Mouse (Mus musculus) kidney, adult 9 months (tissue): ENCODE data around the gene Castor2.
A peak's percentile ranks its signal among the peaks of the same experiment; 100 is the strongest.

ENCODE experiments used
- DNase-seq: peaks from one replicate; pipeline ENCODE4 v3.0.0; 2022

The Castor2 gene

DNA sequence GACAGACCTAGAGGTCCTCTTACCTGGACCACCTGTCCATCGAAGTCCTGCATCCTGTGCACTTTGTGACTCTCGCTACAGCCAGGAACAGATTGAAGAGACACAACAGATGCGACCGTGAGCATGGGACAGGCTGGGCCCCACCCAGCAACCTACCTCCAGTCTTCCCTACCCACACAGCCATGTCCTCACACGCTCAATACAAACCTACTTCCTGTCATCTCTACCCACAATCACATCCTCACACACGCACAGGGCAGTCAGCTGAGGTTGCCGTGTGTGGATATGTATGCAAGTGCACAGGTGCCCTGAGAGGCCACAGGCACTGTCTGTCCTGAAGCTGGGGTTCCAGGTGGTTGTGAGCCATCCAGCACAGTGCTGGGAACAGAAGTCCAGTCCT, 67.1 kb downstream of the Castor2 start:
- DNase-seq = no peak

DNA sequence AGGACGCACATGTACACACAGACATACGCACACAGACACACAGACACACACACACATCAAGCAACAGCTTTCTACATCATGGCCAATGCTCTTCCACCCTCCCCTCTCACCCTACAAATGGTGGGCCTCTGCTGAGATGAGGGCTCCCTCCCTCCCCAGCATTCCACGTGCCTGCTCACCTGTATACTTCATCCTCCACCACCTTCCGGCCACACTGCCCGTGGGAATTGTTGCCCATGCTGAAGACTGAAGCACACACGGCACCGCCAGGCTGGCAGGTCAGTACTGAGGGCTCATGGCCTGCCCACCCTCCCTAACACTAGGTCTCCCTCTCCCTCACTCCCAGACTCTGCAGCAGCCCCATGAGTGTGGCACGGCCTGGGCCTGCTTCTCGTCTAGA, 68.5 kb downstream of the Castor2 start:
- no peak for DNase-seq

DNA sequence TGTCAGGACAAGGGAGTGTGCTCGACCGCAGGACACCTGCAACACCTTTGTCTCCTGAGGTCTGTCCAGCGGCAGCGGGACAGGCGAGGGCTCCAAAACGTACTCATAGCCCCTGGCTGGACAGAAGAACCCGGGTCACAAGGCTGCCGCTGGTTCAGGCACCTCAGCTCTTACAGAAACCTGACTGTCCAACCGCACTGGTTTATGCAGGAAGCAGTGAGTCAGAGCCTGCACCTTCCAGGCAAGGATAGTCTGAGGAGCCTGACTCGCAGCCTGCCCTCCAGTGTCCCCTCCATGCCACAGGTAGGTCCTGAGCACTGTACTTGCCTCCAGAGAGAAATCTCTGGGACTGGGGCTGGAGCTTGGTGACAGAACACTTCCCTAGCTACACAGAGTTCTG, 69.7 kb downstream of the Castor2 start:
- no peak for DNase-seq

DNA sequence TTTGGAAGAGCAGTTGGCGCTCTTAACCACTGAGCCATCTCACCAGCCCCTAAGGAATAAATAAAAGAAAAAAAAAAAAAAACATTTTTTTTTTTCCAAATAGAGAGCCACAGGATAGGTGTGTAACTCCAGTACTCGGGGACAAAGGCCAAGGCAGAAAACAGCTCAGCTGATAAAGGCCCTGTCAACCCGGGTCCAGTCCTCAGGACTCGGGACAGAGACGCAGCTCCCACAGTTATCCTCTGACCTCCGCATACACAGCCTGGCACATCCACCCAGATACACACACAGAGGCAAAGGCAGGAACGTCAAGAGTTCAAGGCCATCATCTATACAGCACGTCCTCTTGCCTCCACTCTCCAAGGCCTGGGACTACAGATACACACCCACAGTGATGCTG, 70.7 kb downstream of the Castor2 start:
- DNase-seq = no peak

DNA sequence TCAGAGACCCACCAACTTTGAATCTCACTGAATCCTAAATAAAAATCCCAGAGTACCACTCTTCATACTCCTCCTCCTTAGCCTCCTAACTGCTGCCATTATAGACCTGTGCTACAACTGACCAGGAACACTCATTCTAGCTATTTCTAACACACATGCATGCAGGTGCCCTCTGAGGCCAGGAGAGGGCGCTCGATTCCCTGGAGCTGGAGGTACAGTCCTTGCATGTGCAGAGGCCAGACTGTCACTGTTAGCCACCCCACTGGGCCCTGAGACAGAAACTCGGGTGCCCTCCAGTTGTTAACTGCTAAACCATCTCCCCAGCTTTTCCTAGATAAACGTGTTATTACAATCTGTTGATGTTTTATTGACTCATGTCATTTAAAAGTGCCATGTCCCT, 73.7 kb downstream of the Castor2 start:
- DNase-seq = no peak

DNA sequence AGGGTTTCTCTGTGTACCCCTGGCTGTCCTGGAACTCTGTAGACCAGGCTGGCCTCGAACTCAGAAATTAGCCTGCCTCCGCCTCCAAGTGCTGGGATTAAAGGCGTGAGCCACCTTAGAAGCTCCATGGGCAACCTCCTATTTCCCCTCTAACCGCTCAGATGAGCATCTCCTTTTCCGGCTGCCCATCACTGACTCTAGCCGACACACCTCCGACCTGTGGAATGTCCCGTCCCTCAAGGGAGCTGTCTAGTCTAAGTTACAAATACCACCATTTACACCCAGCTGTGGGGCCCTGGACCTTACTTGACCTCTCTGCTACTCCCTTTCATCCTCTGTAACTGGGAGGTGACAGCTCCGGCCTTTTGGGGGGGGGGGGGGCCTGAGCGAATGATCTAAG, 76.2 kb downstream of the Castor2 start:
- DNase-seq = no peak

DNA sequence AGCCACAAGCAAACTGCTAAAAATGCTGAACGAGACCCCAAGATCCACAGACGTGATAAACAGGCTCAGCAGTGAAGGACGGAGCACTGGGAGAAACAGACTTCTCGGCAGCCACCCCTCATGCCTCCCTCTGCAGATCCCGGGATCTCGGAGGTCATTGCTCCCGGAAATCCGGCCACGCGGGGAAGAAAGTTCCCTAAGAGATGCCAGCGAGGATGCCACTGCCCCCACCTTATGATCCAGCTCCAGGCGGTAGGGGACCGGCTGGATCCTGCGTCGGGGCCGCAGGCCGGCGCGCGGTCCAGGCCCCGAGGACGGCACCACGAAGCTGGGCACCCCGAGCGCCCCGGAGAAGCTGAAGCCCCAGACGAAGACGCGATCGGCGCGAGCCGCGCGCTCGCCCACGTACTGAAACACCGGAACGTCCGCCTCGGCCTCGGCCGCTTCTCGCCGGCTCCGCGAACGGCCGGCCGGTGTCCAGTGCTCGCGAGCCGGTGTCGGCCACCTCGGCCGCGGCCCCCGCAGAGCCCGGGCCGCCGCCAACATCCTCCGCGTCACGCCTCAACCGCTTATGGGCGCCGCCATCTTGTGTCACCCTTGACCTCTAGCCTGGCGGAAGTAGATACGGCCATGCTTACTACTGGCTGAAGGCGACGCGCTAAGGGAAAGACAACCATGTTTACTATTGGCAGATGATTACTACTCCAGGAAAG, 76.8 kb downstream of the Castor2 start, which contains the start of gene Rcc1l:
TSS of gene Rcc1l (minus strand) at position 606 of the 713 bp plus-strand sequence.
- peak; percentile 92 for DNase-seq

DNA sequence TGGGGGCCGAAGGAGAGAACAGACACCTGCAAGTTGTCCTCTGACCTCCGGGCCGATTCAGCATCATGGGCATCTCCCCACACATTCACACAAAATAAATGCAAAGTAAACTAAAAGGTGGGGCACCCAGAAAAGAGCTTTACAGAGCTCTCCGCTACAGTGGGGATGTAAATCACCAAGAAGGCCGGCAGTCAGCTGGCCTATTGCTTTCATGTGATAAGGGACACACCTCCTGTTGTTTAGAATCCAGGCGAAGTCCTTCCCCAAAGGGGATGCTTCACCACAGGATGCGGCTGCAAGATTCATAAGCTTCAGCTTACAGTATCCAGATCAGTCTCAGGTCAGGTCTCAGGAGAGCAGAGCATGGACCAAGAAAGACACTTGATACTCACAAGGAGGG, 79.0 kb downstream of the Castor2 start:
- no peak for DNase-seq

DNA sequence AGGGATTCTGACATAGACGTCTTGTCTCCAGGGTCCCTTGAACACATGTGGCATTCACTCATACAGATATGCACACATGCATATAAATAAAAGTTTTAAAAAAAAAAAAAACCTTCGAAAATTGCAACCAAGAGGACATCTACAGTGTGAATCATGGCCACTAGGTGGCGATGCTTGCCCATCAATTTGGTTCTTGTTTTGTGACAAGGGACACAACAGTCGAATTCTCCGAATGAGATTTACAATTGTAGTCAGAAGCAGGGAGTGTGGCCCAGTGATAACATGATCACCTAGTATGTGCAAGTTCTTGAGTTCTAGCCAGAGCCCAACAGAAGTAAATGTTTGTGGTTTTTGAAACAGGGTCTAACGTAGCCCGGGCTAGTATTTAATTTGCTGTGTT, 80.4 kb downstream of the Castor2 start:
- DNase-seq = peak; percentile 86

DNA sequence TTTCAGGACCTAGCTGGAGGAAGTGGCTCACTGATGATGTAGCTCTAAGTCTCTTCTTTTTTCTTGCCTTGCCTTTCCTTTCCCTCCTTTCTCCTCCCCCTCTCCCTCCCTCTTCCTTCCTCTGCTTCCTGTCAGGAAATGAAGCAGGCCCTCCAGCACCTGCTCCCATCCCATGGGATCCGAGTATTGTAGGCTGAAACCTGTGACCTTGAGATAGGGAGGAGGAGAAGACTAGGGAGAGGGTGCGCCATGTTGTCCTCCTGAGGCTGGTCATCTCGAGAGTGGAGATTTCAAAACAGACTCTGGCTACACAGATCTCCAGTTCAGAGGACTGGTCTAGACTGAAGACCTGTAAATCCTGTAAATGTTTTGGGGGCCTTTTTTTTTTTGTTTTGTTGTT, 82.7 kb downstream of the Castor2 start:
- no peak for DNase-seq

DNA sequence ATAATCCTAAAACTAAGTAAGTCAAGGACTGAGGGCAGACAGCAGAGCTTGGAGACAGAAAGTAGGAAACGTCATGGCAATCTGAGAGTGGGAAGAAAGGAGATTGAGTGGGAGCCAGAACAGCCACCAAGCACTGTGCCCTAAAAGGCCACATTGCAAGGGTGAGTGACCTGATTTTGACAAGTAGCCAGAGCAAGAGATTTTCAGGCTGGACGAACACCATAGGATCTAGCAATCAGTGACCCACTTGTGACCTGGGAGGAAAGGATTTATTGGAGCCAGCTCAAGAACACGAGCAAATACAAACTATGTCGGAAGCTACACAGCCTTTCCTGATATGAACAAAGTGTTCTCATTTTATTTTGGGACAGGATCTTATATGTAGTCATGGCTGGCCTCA, 83.2 kb downstream of the Castor2 start:
- DNase-seq = peak; percentile 74

DNA sequence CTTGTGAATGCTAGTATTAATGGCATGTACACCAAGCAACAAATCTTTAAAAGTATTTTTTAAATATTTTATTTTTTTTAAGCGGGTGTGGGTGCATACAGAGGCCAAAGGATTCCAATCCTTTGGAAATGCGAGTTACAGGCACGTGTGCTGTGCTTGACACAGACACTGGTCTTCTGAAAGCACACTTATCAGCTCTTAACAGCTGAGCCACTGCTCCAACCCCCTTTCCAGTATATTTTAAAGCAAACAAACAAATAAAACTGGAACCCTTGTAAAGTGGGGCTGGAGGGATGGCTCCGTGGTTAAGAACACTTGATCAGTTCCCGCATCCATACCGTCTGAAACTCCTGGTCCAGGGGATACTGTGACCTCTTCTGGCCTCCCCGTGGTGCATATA, 83.7 kb downstream of the Castor2 start:
- peak; percentile 30 for DNase-seq

DNA sequence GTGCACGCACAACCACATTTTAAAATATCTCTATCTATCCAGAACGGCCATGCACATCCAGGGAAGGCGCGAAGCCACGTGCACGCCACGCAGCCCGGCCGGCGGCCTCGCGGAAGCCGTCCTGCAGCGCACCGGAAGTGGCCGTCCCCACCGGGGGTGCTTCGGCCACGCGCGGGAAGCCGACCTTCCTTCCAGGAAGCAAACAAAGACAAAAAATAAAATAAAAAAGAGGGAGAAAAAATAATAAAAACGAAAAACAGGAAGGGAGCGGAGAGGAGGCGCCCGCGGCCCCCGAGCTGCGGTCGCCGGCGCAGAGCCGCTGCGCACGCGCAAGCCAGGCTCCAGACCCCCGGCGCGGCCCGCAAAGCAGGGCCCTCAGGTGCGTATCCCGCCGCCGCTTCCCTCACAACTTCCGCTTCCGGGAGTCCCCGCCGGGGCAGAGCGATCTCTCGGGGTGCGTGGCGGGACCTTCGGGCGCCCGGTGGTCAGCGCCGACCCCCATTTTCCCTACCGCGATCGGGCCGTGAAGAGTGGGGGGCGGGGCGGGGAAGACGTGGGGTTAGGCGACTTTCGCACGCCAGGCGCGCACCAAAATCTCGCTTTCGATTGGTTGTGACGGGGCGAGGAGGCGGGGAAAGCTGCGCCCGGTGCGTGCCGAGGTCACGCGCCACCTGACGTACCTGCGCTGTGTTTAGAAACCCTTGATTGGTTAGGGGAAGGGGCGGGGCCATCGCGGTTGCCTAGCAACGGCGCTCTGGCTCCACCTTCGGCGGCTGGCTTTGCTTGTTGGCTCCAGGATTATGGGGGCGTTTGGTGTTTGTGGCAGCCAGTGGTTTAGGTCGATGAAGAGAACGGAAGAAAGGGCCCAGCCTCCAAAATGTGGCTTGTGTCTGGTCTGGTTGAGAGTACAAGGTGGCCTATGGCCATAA, 84.6 kb downstream of the Castor2 start, which contains the start of gene Gtf2ird2:
TSS of gene Gtf2ird2 (plus strand) at position 140 of the 929 bp plus-strand sequence.
- peak; percentile 99 for DNase-seq

DNA sequence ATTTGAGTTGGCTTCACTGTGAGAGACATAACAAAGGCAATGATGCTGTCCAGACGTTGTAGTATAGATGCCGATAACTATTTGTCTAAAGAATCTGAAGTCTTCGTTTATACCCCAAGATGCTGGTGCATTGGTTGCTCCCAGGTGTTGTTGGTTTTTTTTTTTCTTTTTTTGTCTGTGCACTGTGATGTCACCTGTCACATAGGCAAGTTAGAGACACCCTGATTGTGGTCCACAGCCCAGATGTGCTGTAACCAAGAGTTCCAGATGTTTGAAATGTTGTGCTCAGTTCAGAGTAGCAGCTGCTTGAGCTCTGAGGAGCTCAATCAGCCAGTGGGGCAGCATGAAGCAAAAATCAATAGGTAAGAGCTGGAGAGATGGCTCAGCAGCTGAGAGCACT, 86.5 kb downstream of the Castor2 start:
- no peak for DNase-seq

DNA sequence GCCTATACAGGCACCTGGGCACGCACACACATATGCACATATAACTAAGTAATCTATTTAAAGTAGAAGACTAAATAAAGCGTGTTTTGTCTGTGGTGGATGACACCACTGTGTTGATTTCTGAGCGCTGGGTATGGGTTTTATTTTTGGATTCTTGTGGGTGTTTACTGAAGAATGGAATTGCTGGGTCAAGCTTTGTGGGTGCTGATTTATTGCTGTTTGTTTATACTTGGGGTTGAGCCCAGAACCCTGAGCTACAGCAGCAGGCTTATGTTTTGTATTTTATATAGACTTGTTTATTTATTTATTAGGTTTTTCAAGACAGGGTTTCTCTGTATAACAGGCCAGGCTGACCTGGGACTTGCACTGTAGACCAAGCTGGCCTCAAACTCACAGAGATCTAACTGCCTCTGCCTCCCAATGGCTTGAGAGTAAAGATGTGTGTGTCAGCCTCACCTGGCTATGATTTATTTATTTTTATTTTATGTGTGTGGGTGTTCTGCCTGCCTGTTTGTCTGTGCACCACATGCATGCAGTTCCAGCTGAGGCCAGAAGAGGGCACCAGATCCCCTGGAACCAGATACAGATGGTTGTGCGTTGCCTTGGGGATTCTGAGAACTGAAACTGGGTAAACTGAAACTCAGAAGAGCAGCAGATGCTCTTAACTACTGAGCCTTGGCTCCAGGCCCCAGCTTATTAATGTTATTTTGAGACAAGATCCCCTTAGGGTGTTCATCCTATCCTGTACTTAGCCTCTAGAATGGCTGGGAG, 87.6 kb downstream of the Castor2 start:
- peak; percentile 63 for DNase-seq

DNA sequence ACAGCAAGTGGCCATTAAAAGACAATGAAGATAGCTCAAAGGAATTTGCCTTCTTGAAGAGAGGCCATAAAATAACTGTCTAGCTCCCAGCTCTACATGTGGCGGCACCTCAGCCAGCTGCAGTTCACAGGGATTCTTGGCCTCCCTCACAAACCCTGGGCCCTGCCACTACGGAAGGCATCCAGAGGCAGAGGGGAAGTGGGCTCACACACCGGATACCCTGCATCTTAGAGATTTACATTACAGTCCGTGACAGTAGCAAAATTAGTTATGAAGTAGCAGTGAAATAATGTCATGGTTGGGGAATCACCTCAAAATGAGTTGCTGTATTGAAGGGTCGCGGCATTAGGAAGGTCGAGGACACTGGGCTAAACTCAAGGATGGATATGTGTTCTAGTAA, 89.1 kb downstream of the Castor2 start:
- DNase-seq = no peak

DNA sequence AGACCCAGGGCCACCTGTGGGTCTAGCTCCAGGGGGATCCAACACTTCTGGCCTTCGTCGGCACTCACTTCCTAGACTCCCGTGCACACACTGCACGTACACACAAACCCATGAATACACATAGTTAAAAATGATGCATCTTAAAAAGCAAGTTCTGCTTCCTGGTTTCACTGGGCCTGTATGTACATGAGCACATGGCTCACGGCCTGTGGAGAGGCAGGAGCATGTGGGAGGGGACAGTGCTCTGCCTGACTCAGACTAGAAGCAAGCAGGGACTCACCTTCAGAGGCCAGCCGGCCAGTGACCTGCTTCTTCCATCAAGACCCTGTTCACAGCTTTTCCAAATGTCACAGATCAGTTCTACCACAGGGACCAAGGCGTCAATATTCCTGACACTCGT, 94.2 kb downstream of the Castor2 start:
- DNase-seq = no peak
